ENCODE assay signal across 22 mouse cellular contexts in the genomic region with DNA sequence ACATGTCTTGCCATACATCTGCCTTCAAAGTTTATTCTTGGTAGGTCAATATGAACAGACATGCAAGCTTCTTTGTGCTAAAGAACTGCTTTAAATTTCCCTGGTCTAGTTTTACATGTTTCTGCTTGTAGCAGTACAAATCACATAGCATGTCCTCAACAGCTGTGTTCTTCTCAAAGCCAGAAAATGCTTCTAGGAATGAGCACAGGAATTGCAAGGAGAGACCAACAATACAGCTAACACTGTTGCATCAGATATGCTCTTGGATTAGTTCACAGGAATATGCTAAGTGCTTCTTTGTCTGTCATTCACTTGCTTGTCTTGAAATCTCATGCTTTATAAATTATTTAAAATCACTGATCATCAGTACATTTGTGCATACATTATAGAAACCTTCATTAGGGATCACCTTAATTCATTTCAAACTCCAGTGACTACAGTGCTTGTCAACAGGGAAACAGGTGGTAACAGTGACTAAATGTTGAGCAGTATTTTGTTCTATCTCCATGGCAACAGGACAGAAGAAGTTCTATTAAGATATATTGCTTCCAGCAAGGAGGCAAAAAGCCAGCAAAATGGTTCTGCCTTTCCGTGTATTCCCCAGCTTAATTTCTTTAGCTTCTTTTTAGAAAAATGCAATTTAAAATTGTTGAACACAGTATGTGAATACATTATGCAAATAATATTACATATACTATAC.
DNase-seq lines count a peak whose midpoint lies in the region; ATAC-seq lines count a peak whose summit lies in the region.
"Had no signal": no experiment of that assay in that cellular context is flagged by ENCODE, and none has a peak within 500 bp of the region (broad histone marks: within the 10 kb centered on the region; RNA-seq: fewer than 3 reads in every experiment).

No protein-coding gene starts in this region.

- no peaks in the 10 kb centered on the region for H3K36me3 ChIP-seq in forebrain, embryonic 13.5 days (ENCODE audit: poor library complexity, severe bottlenecking)
- H3K36me3 ChIP-seq in forebrain, embryonic 10.5 days (replicated peaks): no peaks in the 10 kb centered on the region
- H3K36me3 ChIP-seq in midbrain, embryonic 13.5 days: no peaks in the 10 kb centered on the region
- H3K36me3 ChIP-seq in midbrain, embryonic 11.5 days (ENCODE audit: control insufficient read depth, insufficient read depth, low read length): no peaks in the 10 kb centered on the region
- H3K36me3 ChIP-seq in forebrain, embryonic 14.5 days (ENCODE audit: control insufficient read depth, insufficient read depth, low read length): no peaks in the 10 kb centered on the region
- no peaks in the 10 kb centered on the region for H3K36me3 ChIP-seq in midbrain, embryonic 15.5 days (replicated peaks)
- H3K36me3 ChIP-seq in heart, embryonic 10.5 days: no peaks in the 10 kb centered on the region
- H3K36me3 ChIP-seq: embryonic facial prominence, embryonic 12.5 days; G1E; heart, embryonic 12.5 days; limb, embryonic 13.5 days; stomach, embryonic 15.5 days had no signal

- no peak overlapping the region for H3K4me2 ChIP-seq in forebrain, embryonic 13.5 days
- no peak overlapping the region for H3K4me2 ChIP-seq in midbrain, embryonic 13.5 days (replicated peaks)
- no peak overlapping the region for H3K4me2 ChIP-seq in midbrain, embryonic 11.5 days
- no peak overlapping the region for H3K4me2 ChIP-seq in forebrain, embryonic 14.5 days (ENCODE audit: low read length)
- H3K4me2 ChIP-seq in midbrain, embryonic 15.5 days: no peak overlapping the region
- H3K4me2 ChIP-seq: embryonic facial prominence, embryonic 12.5 days; heart, embryonic 12.5 days; limb, embryonic 13.5 days; stomach, embryonic 15.5 days had no signal

- 59% methylated on average over 1 of the region's 1 CpGs for WGBS in forebrain, embryonic 13.5 days
- 88% methylated on average over 1 of the region's 1 CpGs for WGBS in forebrain, embryonic 10.5 days
- 47% methylated on average over 1 of the region's 1 CpGs for WGBS in midbrain, embryonic 13.5 days
- WGBS in midbrain, embryonic 11.5 days: 60% methylated on average over 1 of the region's 1 CpGs
- 44% methylated on average over 1 of the region's 1 CpGs for WGBS in forebrain, embryonic 14.5 days
- 44% methylated on average over 1 of the region's 1 CpGs for WGBS in midbrain, embryonic 15.5 days
- 74% methylated on average over 1 of the region's 1 CpGs for WGBS in heart, embryonic 10.5 days

- no peaks in the 10 kb centered on the region for H3K4me1 ChIP-seq in forebrain, embryonic 13.5 days
- peaks cover 10% of the 10 kb centered on the region for H3K4me1 ChIP-seq in forebrain, embryonic 10.5 days
- peaks cover 6% of the 10 kb centered on the region; the same call in 1 of the 2 replicates for H3K4me1 ChIP-seq in midbrain, embryonic 13.5 days (replicated peaks)
- no peaks in the 10 kb centered on the region for H3K4me1 ChIP-seq in midbrain, embryonic 11.5 days (ENCODE audit: control insufficient read depth, insufficient read depth, low read length)
- H3K4me1 ChIP-seq in forebrain, embryonic 14.5 days (ENCODE audit: control insufficient read depth, insufficient read depth, low read length): no peaks in the 10 kb centered on the region
- H3K4me1 ChIP-seq in midbrain, embryonic 15.5 days: peaks cover 5% of the 10 kb centered on the region; the same call in 1 of the 2 replicates
- H3K4me1 ChIP-seq in heart, embryonic 10.5 days: no peaks in the 10 kb centered on the region
- H3K4me1 ChIP-seq: embryonic facial prominence, embryonic 12.5 days; heart, embryonic 12.5 days; limb, embryonic 13.5 days; stomach, embryonic 15.5 days had no signal

- H3K4me3 ChIP-seq in forebrain, embryonic 13.5 days: no peak overlapping the region
- H3K4me3 ChIP-seq in forebrain, embryonic 10.5 days: no peak overlapping the region
- no peak overlapping the region for H3K4me3 ChIP-seq in midbrain, embryonic 13.5 days (replicated peaks)
- no peak overlapping the region for H3K4me3 ChIP-seq in midbrain, embryonic 11.5 days (ENCODE audit: low read depth, low read length)
- no peak overlapping the region for H3K4me3 ChIP-seq in forebrain, embryonic 14.5 days (ENCODE audit: low read depth, low read length)
- H3K4me3 ChIP-seq in midbrain, embryonic 15.5 days: no peak overlapping the region
- no peak overlapping the region for H3K4me3 ChIP-seq in heart, embryonic 10.5 days
- H3K4me3 ChIP-seq: embryonic facial prominence, embryonic 12.5 days; heart, embryonic 12.5 days; limb, embryonic 13.5 days; stomach, embryonic 15.5 days had no signal

- no peaks in the 10 kb centered on the region for H3K9me3 ChIP-seq in forebrain, embryonic 13.5 days (replicated peaks)
- peaks cover 10% of the 10 kb centered on the region; the same call in 1 of the 2 replicates for H3K9me3 ChIP-seq in forebrain, embryonic 10.5 days
- no peaks in the 10 kb centered on the region; the same call in 1 of the 2 replicates for H3K9me3 ChIP-seq in midbrain, embryonic 13.5 days
- H3K9me3 ChIP-seq in midbrain, embryonic 11.5 days (ENCODE audit: control insufficient read depth, low read length): no peaks in the 10 kb centered on the region; the same call in 1 of the 2 replicates
- H3K9me3 ChIP-seq in forebrain, embryonic 14.5 days (replicated peaks; ENCODE audit: control insufficient read depth, low read length): no peaks in the 10 kb centered on the region
- H3K9me3 ChIP-seq in midbrain, embryonic 15.5 days: 0 out of 2 replicates have a peak, but pooled peaks cover 6% of the 10 kb centered on the region
- H3K9me3 ChIP-seq in heart, embryonic 10.5 days: no peaks in the 10 kb centered on the region
- H3K9me3 ChIP-seq: embryonic facial prominence, embryonic 12.5 days; G1E; heart, embryonic 12.5 days; limb, embryonic 13.5 days; stomach, embryonic 15.5 days had no signal

- ATAC-seq in forebrain, embryonic 13.5 days: peak; percentile 58
- ATAC-seq in midbrain, embryonic 13.5 days: 0 out of 2 replicates have a peak, but pooled peaks have one; percentile 37
- no peak for ATAC-seq in midbrain, embryonic 11.5 days (ENCODE audit: low FRiP score)
- ATAC-seq in forebrain, embryonic 14.5 days: no peak
- peak; percentile 60; the same call in 1 of the 2 replicates for ATAC-seq in midbrain, embryonic 15.5 days (replicated peaks)
- ATAC-seq: liver, postnatal 0 days had no signal

- H3K27ac ChIP-seq in forebrain, embryonic 13.5 days: 0 out of 2 replicates have a peak overlapping the region, but pooled peaks have one; percentile 41
- no peak overlapping the region for H3K27ac ChIP-seq in forebrain, embryonic 10.5 days
- H3K27ac ChIP-seq in midbrain, embryonic 13.5 days: peak overlapping the region; percentile 72
- H3K27ac ChIP-seq in midbrain, embryonic 11.5 days (ENCODE audit: low read depth, low read length): no peak overlapping the region
- peak overlapping the region; percentile 62 for H3K27ac ChIP-seq in forebrain, embryonic 14.5 days (ENCODE audit: low read depth, low read length)
- H3K27ac ChIP-seq in midbrain, embryonic 15.5 days: peak overlapping the region; percentile 62
- no peak overlapping the region for H3K27ac ChIP-seq in heart, embryonic 10.5 days
- H3K27ac ChIP-seq: embryonic facial prominence, embryonic 12.5 days; limb, embryonic 13.5 days; stomach, embryonic 15.5 days had no signal

- no peak for DNase-seq in forebrain, embryonic 10.5 days (ENCODE audit: extremely low spot score, low spot score)
- no peak for DNase-seq in midbrain, embryonic 11.5 days (ENCODE audit: low spot score, missing footprints)
- peak; percentile 71 for DNase-seq in forebrain, embryonic 14.5 days (ENCODE audit: low spot score)
- DNase-seq in heart, embryonic 10.5 days (ENCODE audit: low spot score): no peak
- DNase-seq in cerebellum, postnatal 36 days: no peak
- DNase-seq: adrenal gland, adult 8-10 months; cerebellum, adult 8-10 months; gastrocnemius, postnatal 25 days; heart, postnatal 36 days; kidney, adult 18-20 months; kidney, postnatal 25 days; liver, postnatal 0 days; lung, postnatal 4 days; spleen, adult 18-20 months had no signal

- no peaks in the 10 kb centered on the region for H3K27me3 ChIP-seq in forebrain, embryonic 13.5 days
- no peaks in the 10 kb centered on the region for H3K27me3 ChIP-seq in forebrain, embryonic 10.5 days (ENCODE audit: poor library complexity, severe bottlenecking)
- no peaks in the 10 kb centered on the region for H3K27me3 ChIP-seq in midbrain, embryonic 13.5 days
- H3K27me3 ChIP-seq in midbrain, embryonic 11.5 days (ENCODE audit: control insufficient read depth, insufficient read depth, low read length): no peaks in the 10 kb centered on the region
- H3K27me3 ChIP-seq in forebrain, embryonic 14.5 days (replicated peaks; ENCODE audit: control insufficient read depth, insufficient read depth, low read length): no peaks in the 10 kb centered on the region
- H3K27me3 ChIP-seq in midbrain, embryonic 15.5 days (replicated peaks): no peaks in the 10 kb centered on the region
- no peaks in the 10 kb centered on the region for H3K27me3 ChIP-seq in heart, embryonic 10.5 days (ENCODE audit: insufficient read depth, poor library complexity, severe bottlenecking)
- H3K27me3 ChIP-seq: embryonic facial prominence, embryonic 12.5 days; heart, embryonic 12.5 days; limb, embryonic 13.5 days; stomach, embryonic 15.5 days had no signal

- no peak overlapping the region for H3K9ac ChIP-seq in forebrain, embryonic 13.5 days
- no peak overlapping the region for H3K9ac ChIP-seq in midbrain, embryonic 13.5 days (replicated peaks)
- no peak overlapping the region for H3K9ac ChIP-seq in midbrain, embryonic 11.5 days (ENCODE audit: low read length)
- H3K9ac ChIP-seq in forebrain, embryonic 14.5 days (ENCODE audit: low read length): no peak overlapping the region
- no peak overlapping the region for H3K9ac ChIP-seq in midbrain, embryonic 15.5 days
- H3K9ac ChIP-seq: embryonic facial prominence, embryonic 12.5 days; heart, embryonic 12.5 days; limb, embryonic 13.5 days; liver, postnatal 0 days; stomach, embryonic 15.5 days had no signal

Comparison
In these comparisons a context has a peak if more than half of its experiments do, and no peak if none do; other contexts are left out.
1. ATAC-seq: peak in forebrain, embryonic 13.5 days (single experiment), midbrain, embryonic 13.5 days (single experiment) and midbrain, embryonic 15.5 days (single experiment); none in midbrain, embryonic 11.5 days (single experiment) and forebrain, embryonic 14.5 days (single experiment).
2. H3K27ac ChIP-seq: peak in forebrain, embryonic 13.5 days (single experiment), midbrain, embryonic 13.5 days (single experiment), forebrain, embryonic 14.5 days (single experiment) and midbrain, embryonic 15.5 days (single experiment); none in forebrain, embryonic 10.5 days (single experiment), midbrain, embryonic 11.5 days (single experiment) and heart, embryonic 10.5 days (single experiment).